Mouse (Mus musculus): ENCODE measurements at regions not wholly inside any gene's neighbourhood (a gene's known extent, or its start where the extent isn't known, plus 50 kb on each side); places are given as distances from the start of the nearest gene placed in this dataset.

DNA sequence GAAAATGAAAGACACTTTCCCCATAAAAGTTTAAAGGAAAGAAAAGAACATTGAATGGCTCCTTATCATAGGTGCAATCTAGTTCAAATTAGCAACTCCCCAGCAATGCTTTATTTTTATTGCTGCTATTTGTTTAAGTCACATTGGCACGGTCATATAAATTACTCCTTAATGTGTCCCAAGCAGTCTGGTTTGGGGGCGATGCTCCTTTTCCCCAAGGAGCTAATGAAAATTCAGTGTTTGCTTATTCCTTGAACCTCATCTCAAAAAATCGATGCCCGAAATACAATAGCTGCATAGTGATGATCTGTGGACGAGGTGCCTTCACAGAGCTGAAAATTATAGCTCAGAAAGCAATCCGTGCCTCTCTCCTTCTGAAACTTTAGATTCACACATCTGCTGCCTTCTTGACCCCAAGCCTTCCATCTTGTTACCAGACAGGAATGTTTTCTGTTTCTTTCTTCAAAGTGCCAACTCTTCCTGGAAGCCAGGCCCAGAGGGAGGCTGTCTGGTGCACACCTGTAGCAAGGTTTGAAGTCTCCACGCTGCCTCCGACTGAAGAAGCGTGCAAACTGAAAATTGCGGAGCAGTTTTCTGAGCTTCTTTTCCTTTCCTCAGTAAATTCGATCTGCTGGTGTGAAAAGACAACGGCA is 408.0 kb upstream of the Tom1l1 start:
- H3K4me1 ChIP-seq (ENCODE audit: insufficient read depth): no peaks in the 10 kb centered on the region
- 49% methylated on average over 12 of the region's 12 CpGs for WGBS

DNA sequence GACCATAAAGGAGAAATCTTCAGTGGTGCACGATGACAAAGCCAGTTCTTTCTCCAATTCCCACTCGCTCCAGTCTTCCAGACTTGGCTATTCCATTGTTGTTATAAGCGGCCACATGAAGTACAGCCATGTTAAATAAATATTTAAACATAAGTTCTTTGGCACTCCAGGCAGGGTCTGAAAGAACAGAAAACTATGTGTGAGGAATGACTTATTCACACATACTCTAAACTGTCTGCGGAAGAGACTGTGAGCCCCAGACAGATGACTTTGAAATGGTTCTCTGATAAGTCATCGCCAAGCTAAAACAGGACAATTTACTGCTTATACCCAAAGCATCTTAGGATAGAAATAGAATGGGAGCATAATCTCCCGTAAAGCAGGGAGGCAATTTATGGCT is 377.2 kb upstream of the Tom1l1 start:
- no peaks in the 10 kb centered on the region for H3K36me3 ChIP-seq (ENCODE audit: insufficient read depth)
- peak overlapping the region; percentile 32; the same call in 1 of the 2 replicates for H3K27ac ChIP-seq (ENCODE audit: low read depth)
- DNase-seq: peak; percentile 78
- TF ChIP-seq CTCF (IDR thresholded peaks at IDR 0.05; ENCODE audit: low read depth): no peak
- WGBS: 12% methylated on average over 6 of the region's 6 CpGs
- H3K27me3 ChIP-seq (ENCODE audit: insufficient read depth, low read length): no peaks in the 10 kb centered on the region
- H3K4me1 ChIP-seq (ENCODE audit: insufficient read depth): no peaks in the 10 kb centered on the region
- H3K9ac ChIP-seq: no peak overlapping the region
- no peak overlapping the region for H3K4me3 ChIP-seq (ENCODE audit: low read depth, low read length)
- peak; percentile 90 for ATAC-seq (ENCODE audit: insufficient read depth)
- H3K9me3 ChIP-seq (ENCODE audit: low read depth, low read length): no peaks in the 10 kb centered on the region
- 0 out of 2 replicates have a peak overlapping the region, but pooled peaks have one; percentile 5 for H3K4me2 ChIP-seq

More for the DNA sequence above, 408.0 kb upstream of the Tom1l1 start:
- Histone ChIP-seq H3K4me3 (ENCODE audit: low read depth, low read length) (no peak overlapping the region), H3K9ac (no peak overlapping the region), H3K36me3 (ENCODE audit: insufficient read depth) (no peaks in the 10 kb centered on the region), H3K27me3 (ENCODE audit: insufficient read depth, low read length) (no peaks in the 10 kb centered on the region), H3K4me2 (no peak overlapping the region), H3K27ac (ENCODE audit: low read depth) (no peak overlapping the region), H3K9me3 (ENCODE audit: low read depth, low read length) (no peaks in the 10 kb centered on the region)
- no peak for TF ChIP-seq CTCF (IDR thresholded peaks at IDR 0.05; ENCODE audit: low read depth)
- no peak for DNase-seq
- no peak for ATAC-seq (ENCODE audit: insufficient read depth)

DNA sequence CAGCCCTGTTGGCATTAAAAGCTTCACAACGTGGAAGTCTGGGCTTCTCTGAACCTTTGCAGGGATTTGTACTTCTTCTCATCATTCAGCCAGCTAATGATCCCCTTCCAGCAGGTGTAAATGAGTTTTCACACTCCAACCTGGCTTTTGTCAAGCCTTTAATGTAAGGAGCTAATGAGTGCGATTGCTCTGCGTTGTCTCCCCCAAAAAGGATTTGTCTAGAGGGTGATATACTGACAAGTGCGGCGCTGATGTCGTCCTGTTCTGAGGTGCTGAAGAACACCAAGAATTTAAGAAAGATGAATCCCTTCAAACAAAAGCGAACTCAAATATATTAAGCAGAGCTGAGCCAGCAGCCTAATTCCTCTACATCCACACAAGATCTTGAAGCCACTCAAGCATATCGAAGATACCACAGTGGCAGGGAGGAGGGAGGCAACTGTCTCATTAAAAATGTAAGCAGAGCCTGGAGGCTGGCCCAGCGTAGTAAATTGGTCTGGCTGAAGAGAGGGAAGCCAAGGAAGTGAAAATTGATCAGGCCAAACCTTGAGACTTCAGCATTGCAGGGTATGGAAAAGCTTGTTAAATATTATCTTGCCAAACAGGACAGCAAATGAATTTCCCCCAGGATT is 368.9 kb upstream of the Tom1l1 start:
- WGBS: 42% methylated on average over 9 of the region's 9 CpGs
- DNase-seq: no peak
- no peak for ATAC-seq (ENCODE audit: insufficient read depth)
- Histone ChIP-seq H3K27ac (ENCODE audit: low read depth) (no peak overlapping the region), H3K36me3 (ENCODE audit: insufficient read depth) (no peaks in the 10 kb centered on the region), H3K27me3 (ENCODE audit: insufficient read depth, low read length) (no peaks in the 10 kb centered on the region), H3K4me3 (ENCODE audit: low read depth, low read length) (no peak overlapping the region), H3K4me1 (ENCODE audit: insufficient read depth) (no peaks in the 10 kb centered on the region), H3K9ac (no peak overlapping the region), H3K9me3 (ENCODE audit: low read depth, low read length) (no peaks in the 10 kb centered on the region), H3K4me2 (no peak overlapping the region)
- TF ChIP-seq CTCF (IDR thresholded peaks at IDR 0.05; ENCODE audit: low read depth): no peak

DNA sequence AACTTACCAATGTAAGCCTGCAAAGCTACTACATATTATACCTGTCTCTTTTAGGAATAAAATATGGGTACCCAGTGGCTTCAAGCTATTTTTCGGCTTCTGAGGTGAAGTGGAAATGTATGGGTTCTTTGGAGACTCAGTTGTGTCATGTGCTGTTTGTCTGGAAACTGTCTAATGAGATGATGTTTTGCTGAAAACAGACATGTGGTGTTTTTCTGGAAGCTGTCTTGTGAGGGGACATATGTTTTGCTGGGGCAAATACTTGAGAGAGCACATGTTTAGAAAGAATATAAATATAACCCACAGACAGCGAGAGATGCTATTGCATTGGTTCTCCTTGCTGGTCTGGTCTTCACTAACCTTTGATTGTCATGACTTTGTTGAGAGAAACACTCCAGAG is 365.2 kb upstream of the Tom1l1 start:
- Histone ChIP-seq H3K4me3 (ENCODE audit: low read depth, low read length) (no peak overlapping the region), H3K9ac (no peak overlapping the region), H3K4me1 (ENCODE audit: insufficient read depth) (no peaks in the 10 kb centered on the region), H3K36me3 (ENCODE audit: insufficient read depth) (no peaks in the 10 kb centered on the region), H3K27me3 (ENCODE audit: insufficient read depth, low read length) (no peaks in the 10 kb centered on the region), H3K27ac (ENCODE audit: low read depth) (no peak overlapping the region), H3K4me2 (no peak overlapping the region), H3K9me3 (ENCODE audit: low read depth, low read length) (no peaks in the 10 kb centered on the region)
- TF ChIP-seq CTCF (IDR thresholded peaks at IDR 0.05; ENCODE audit: low read depth): no peak
- WGBS: 67% methylated on average over 2 of the region's 2 CpGs
- DNase-seq: peak; percentile 0
- no peak for ATAC-seq (ENCODE audit: insufficient read depth)

DNA sequence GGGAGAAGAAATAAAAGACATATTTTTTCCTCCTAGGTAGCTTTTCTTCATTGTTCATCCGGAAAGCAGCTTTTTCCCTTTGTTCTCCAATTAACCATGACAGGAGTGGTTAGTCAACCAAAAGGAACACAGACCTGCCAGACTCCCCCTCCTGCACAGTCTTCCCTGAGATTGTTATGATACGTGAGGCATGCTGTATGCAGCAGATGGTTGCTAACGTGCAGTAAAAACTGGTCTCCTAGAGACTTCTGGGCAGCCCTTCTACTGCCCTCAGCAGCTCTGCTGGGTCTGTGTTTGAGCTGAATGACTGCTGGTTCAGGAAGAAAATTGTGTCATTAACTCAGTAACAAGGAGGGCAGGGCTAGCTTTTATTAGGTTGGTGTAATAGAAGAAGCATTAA is 363.5 kb upstream of the Tom1l1 start:
- Histone ChIP-seq H3K27ac (ENCODE audit: low read depth) (no peak overlapping the region), H3K4me3 (ENCODE audit: low read depth, low read length) (no peak overlapping the region), H3K4me2 (no peak overlapping the region), H3K9ac (no peak overlapping the region), H3K9me3 (ENCODE audit: low read depth, low read length) (no peaks in the 10 kb centered on the region), H3K36me3 (ENCODE audit: insufficient read depth) (no peaks in the 10 kb centered on the region), H3K27me3 (ENCODE audit: insufficient read depth, low read length) (no peaks in the 10 kb centered on the region), H3K4me1 (ENCODE audit: insufficient read depth) (no peaks in the 10 kb centered on the region)
- TF ChIP-seq CTCF (IDR thresholded peaks at IDR 0.05; ENCODE audit: low read depth): no peak
- ATAC-seq (ENCODE audit: insufficient read depth) (no peak), DNase-seq (no peak)
- 55% methylated on average over 3 of the region's 3 CpGs for WGBS

DNA sequence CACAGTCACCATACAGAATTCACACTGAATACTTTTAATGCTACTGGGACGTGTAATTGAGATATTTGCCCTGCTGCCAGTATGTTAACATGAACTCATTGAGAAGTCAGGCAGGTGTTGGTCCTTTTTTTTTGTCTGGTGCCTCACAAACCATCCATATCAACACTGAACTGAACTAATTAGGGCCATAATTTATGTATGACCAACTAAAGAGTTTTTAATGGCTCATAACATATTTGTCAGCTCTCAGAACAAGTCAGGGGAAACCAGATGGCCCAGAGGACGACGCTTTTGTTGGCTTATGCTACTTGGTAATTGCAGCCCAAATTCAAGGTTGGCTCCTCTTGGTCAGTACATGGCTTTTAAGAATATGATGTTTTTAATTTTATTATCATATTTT is 353.3 kb upstream of the Tom1l1 start:
- no peak overlapping the region for H3K4me2 ChIP-seq
- ATAC-seq (ENCODE audit: insufficient read depth) (no peak), DNase-seq (no peak)
- H3K9ac ChIP-seq: no peak overlapping the region
- H3K4me1 ChIP-seq (ENCODE audit: insufficient read depth): no peaks in the 10 kb centered on the region
- H3K4me3 ChIP-seq (ENCODE audit: low read depth, low read length): no peak overlapping the region
- H3K36me3 ChIP-seq (ENCODE audit: insufficient read depth): no peaks in the 10 kb centered on the region
- 56% methylated on average over 3 of the region's 3 CpGs for WGBS
- H3K9me3 ChIP-seq (ENCODE audit: low read depth, low read length): no peaks in the 10 kb centered on the region
- TF ChIP-seq CTCF (IDR thresholded peaks at IDR 0.05; ENCODE audit: low read depth): no peak
- H3K27me3 ChIP-seq (ENCODE audit: insufficient read depth, low read length): no peaks in the 10 kb centered on the region
- H3K27ac ChIP-seq (ENCODE audit: low read depth): no peak overlapping the region

All from lung, embryonic 14.5 days (tissue).